Mouse (Mus musculus) testis, postnatal 10 days (tissue): ENCODE measurements at regions not wholly inside any gene's neighbourhood (a gene's known extent, or its start where the extent isn't known, plus 50 kb on each side); places are given as distances from the start of the nearest gene placed in this dataset.
A peak's percentile ranks its signal among the peaks of the same experiment; 100 is the strongest.

Source experiments
- DNase-seq: peaks from one replicate; pipeline ENCODE4 v3.0.0; 2021; ENCODE audit warnings: low spot score

- DNase-seq = no peak
Observed at GRCm38 (mm10) chr3:37916281-37916680, 192.0 kb upstream of the Gm5148 start.

GRCm38 (mm10) chr3:37915673-37916072, 191.4 kb upstream of the Gm5148 start:
- DNase-seq = no peak

- DNase-seq = no peak
Observed at GRCm38 (mm10) chr3:37914136-37914535, 189.8 kb upstream of the Gm5148 start.

- no peak for DNase-seq
Observed at GRCm38 (mm10) chr3:37909821-37910220, 185.5 kb upstream of the Gm5148 start.

GRCm38 (mm10) chr3:37909008-37909407, 184.7 kb upstream of the Gm5148 start:
- no peak for DNase-seq

GRCm38 (mm10) chr3:37908456-37908855, 184.2 kb upstream of the Gm5148 start:
- no peak for DNase-seq

GRCm38 (mm10) chr3:37907432-37908088, 183.3 kb upstream of the Gm5148 start:
- DNase-seq = no peak

- no peak for DNase-seq
Observed at GRCm38 (mm10) chr3:37906806-37907251, 182.5 kb upstream of the Gm5148 start.

- DNase-seq = no peak
Observed at GRCm38 (mm10) chr3:37904188-37904587, 179.9 kb upstream of the Gm5148 start.

GRCm38 (mm10) chr3:37903482-37903881, 179.2 kb upstream of the Gm5148 start:
- no peak for DNase-seq

GRCm38 (mm10) chr3:37903021-37903420, 178.7 kb upstream of the Gm5148 start:
- no peak for DNase-seq

- no peak for DNase-seq
Observed at GRCm38 (mm10) chr3:37897392-37897791, 173.1 kb upstream of the Gm5148 start.

- DNase-seq = peak; percentile 48
Observed at GRCm38 (mm10) chr3:37896821-37897311, 172.6 kb upstream of the Gm5148 start.

- DNase-seq = no peak
Observed at GRCm38 (mm10) chr3:37894599-37894998, 170.3 kb upstream of the Gm5148 start.

- DNase-seq = no peak
Observed at GRCm38 (mm10) chr3:37890202-37890601, 165.9 kb upstream of the Gm5148 start.

GRCm38 (mm10) chr3:37888455-37888854, 164.2 kb upstream of the Gm5148 start:
- DNase-seq = no peak

GRCm38 (mm10) chr3:37887711-37888110, 163.4 kb upstream of the Gm5148 start:
- DNase-seq = no peak

GRCm38 (mm10) chr3:37886705-37887454, 162.6 kb upstream of the Gm5148 start:
- no peak for DNase-seq

- no peak for DNase-seq
Observed at GRCm38 (mm10) chr3:37885776-37886175, 161.5 kb upstream of the Gm5148 start.

GRCm38 (mm10) chr3:37882417-37882816, 158.1 kb upstream of the Gm5148 start:
- DNase-seq = no peak

GRCm38 (mm10) chr3:37881016-37881415, 156.7 kb upstream of the Gm5148 start:
- no peak for DNase-seq

GRCm38 (mm10) chr3:37879056-37879455, 154.8 kb upstream of the Gm5148 start:
- DNase-seq = no peak

GRCm38 (mm10) chr3:37876016-37876765, 151.9 kb upstream of the Gm5148 start:
- no peak for DNase-seq
